Mouse (Mus musculus) ES-Bruce4 (cell line): Measurements from ENCODE around the gene Podxl2. TPM values are rescaled to one million over a fixed set of nuclear protein-coding genes. Genes with fewer than 3 reads are reported as not detected.
A peak's percentile ranks its signal among the peaks of the same experiment; 100 is the strongest.

ENCODE experiments used
- H3K27ac ChIP-seq: 2 replicates; pipeline ENCODE4 v1.5.1; 2012; ENCODE audit warnings: low read length, inconsistent platforms; ENCODE audit not compliant: insufficient read depth
- H3K27me3 ChIP-seq: 2 replicates; pipeline ENCODE4 v1.6.1; 2012; ENCODE audit warnings: mild to moderate bottlenecking, low read length, inconsistent platforms; ENCODE audit not compliant: control insufficient read depth, poor library complexity, insufficient read depth, severe bottlenecking
- H3K36me3 ChIP-seq: 2 replicates; pipeline ENCODE4 v1.6.1; 2012; ENCODE audit warnings: inconsistent platforms, mild to moderate bottlenecking, low read length, moderate library complexity; ENCODE audit not compliant: control insufficient read depth, poor library complexity, insufficient read depth, severe bottlenecking
- H3K4me1 ChIP-seq: one replicate; pipeline ENCODE4 v1.8.1; 2011; ENCODE audit warnings: low read length; ENCODE audit not compliant: control insufficient read depth, insufficient read depth
- H3K4me3 ChIP-seq: 2 replicates; pipeline ENCODE4 v1.5.1; 2011; ENCODE audit warnings: low read depth, mild to moderate bottlenecking, low read length
- H3K9ac ChIP-seq: 2 replicates; pipeline ENCODE4 v1.6.1; 2012; ENCODE audit warnings: low read depth, mild to moderate bottlenecking, inconsistent platforms; ENCODE audit not compliant: poor library complexity, severe bottlenecking
- H3K9me3 ChIP-seq: replicated peaks from 2 replicates; pipeline ENCODE4 v1.6.1; 2012; ENCODE audit warnings: mild to moderate bottlenecking, low read length, inconsistent platforms; ENCODE audit not compliant: control insufficient read depth, poor library complexity, insufficient read depth, severe bottlenecking
- CTCF ChIP-seq: IDR thresholded peaks from one replicate; pipeline ENCODE4 v1.8.1; 2011; ENCODE audit warnings: low read depth, low read length
- EP300 ChIP-seq: IDR thresholded peaks from 2 replicates; pipeline ENCODE4 v1.6.1; 2011; ENCODE audit warnings: low read depth, low read length; ENCODE audit not compliant: insufficient read depth
- POLR2A ChIP-seq: IDR thresholded peaks from one replicate; pipeline ENCODE4 v1.8.1; 2011; ENCODE audit warnings: low read length; ENCODE audit not compliant: insufficient read depth
- polyA plus RNA-seq: library from polyadenylated mRNA; stranded (reverse); fragments of >200 nt; gene quantifications from 2 replicates; pipeline ENCODE4 v1.2.4, GENCODE M21; 2011; ENCODE audit warnings: low read depth; ENCODE audit not compliant: missing spikeins, insufficient read depth, insufficient read length

Podxl2 gene
- polyA plus RNA-seq, 1 experiment = 1.2 TPM

DNA sequence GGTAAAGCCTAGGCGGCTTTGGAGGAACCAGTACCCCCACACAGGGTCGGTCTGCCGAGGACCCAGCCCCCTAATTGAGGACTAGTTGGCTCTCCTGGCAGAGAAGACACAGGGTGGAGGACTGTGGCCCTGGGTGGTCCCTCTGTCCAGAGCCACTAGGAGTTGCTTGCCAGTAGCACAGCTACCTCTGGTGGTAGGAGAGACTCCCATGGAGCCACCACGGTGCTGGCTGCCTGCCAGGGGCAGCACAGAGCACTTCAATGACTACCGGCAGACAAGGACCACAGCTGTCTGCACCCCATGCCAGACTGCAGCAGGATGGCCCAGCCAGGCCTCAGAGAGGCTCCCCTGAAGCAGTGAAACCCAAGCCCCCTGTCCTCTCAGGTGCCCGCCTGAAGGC lies 48.3 kb downstream of the Podxl2 start:
- no peaks in the 10 kb centered on the region for H3K27me3 ChIP-seq
- no peaks in the 10 kb centered on the region for H3K4me1 ChIP-seq
- H3K36me3 ChIP-seq = no peaks in the 10 kb centered on the region
- no peak overlapping the region for H3K27ac ChIP-seq
- H3K9ac ChIP-seq = no peak overlapping the region
- no peaks in the 10 kb centered on the region for H3K9me3 ChIP-seq
- no peak overlapping the region for H3K4me3 ChIP-seq
- TF ChIP-seq CTCF (peak; percentile 37), EP300 (no peak), POLR2A (no peak)

DNA sequence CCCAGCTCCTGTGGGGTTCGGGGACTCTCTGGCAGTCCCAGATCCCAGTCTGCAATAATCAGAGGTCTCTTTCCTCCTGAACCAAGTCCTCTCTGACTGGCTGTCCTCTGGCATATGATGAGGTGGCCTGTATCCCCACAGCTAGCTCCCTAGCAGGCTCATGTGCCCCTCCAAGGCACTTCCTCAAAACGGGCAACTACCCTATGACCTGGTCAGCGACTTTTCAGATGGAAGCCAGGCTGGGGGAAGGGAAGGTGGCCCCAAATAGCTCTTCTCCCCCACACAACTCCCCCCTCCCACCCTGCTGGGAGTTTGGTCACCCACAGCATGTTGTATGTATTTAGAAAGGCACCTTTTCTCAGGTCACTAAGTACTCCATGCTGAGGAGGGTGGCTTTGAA lies 48.8 kb downstream of the Podxl2 start:
- no peak overlapping the region for H3K9ac ChIP-seq
- H3K27ac ChIP-seq = no peak overlapping the region
- H3K27me3 ChIP-seq = no peaks in the 10 kb centered on the region
- TF ChIP-seq EP300 = no peak
- TF ChIP-seq CTCF = no peak
- TF ChIP-seq POLR2A = no peak
- H3K4me1 ChIP-seq = no peaks in the 10 kb centered on the region
- no peaks in the 10 kb centered on the region for H3K9me3 ChIP-seq
- H3K36me3 ChIP-seq = no peaks in the 10 kb centered on the region
- H3K4me3 ChIP-seq = no peak overlapping the region

DNA sequence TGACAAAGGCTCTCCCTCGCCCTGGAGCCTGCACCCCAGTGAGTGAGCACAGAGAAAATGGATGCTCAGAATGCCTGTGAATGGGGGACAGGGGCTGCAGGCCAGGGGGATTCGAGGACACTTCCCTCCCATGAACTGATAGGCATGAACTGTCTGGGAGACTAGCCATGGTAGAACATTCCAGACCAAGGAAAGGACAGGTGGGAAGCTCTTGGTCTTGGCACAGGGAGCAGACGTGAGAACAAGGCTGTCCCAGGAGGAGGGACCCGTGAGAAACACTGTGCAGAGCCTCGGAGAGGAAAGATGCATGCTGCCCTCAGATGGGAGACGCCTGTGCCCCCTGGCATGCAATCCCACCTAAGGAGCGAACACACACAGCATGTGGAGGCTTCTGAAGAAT lies 50.7 kb downstream of the Podxl2 start:
- no peaks in the 10 kb centered on the region for H3K27me3 ChIP-seq
- H3K4me1 ChIP-seq = no peaks in the 10 kb centered on the region
- H3K4me3 ChIP-seq = no peak overlapping the region
- TF ChIP-seq EP300 = no peak
- no peak for TF ChIP-seq POLR2A
- no peak for TF ChIP-seq CTCF
- H3K36me3 ChIP-seq = no peaks in the 10 kb centered on the region
- no peaks in the 10 kb centered on the region for H3K9me3 ChIP-seq
- no peak overlapping the region for H3K27ac ChIP-seq
- H3K9ac ChIP-seq = no peak overlapping the region

DNA sequence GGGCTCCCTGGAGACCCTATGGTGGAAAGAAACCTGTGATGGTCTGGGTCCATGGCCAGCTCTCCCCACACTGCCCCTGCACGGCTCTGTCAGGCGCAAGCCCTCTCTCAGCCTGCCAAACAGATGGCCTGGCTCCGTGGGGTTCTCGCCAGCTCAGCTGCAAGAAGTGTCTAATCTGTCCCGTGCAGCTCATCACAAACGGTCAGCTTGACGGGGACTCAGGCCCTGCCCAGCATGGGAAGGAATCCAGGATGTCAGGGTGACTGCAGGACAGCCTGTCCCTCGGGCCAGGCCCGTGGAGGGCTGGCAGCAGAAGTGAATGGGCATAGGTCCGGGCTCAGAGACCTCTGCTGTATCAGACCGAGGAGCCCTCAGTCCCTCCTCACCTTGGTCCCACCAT lies 52.9 kb downstream of the Podxl2 start:
- H3K9me3 ChIP-seq = no peaks in the 10 kb centered on the region
- no peak overlapping the region for H3K4me3 ChIP-seq
- no peaks in the 10 kb centered on the region for H3K4me1 ChIP-seq
- no peak for TF ChIP-seq POLR2A
- TF ChIP-seq CTCF = no peak
- TF ChIP-seq EP300 = no peak
- no peaks in the 10 kb centered on the region for H3K36me3 ChIP-seq
- no peaks in the 10 kb centered on the region for H3K27me3 ChIP-seq
- H3K9ac ChIP-seq = no peak overlapping the region
- H3K27ac ChIP-seq = no peak overlapping the region

DNA sequence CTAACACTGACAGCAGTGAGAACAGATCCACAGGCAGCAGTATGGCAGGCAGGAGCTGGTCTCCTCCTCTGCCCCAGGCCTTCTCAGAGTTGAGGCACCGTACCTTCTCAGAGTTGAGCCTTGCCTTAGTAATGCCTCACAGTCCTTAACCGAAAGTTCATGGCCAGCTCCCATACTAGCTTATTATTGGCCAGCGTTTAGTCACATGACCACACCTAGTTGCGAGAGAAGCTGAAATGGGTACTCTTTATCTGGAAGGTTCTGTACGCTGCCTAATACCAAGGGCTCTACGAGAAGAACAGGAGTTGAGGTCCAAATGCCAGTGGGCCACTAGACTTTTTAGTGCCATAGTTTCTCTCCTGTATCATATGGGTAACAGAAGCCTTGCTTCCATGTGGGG lies 53.5 kb downstream of the Podxl2 start:
- TF ChIP-seq CTCF (no peak), EP300 (no peak), POLR2A (no peak)
- no peak overlapping the region for H3K9ac ChIP-seq
- no peaks in the 10 kb centered on the region for H3K27me3 ChIP-seq
- no peak overlapping the region for H3K27ac ChIP-seq
- no peak overlapping the region for H3K4me3 ChIP-seq
- no peaks in the 10 kb centered on the region for H3K36me3 ChIP-seq
- H3K4me1 ChIP-seq = no peaks in the 10 kb centered on the region
- H3K9me3 ChIP-seq = no peaks in the 10 kb centered on the region

DNA sequence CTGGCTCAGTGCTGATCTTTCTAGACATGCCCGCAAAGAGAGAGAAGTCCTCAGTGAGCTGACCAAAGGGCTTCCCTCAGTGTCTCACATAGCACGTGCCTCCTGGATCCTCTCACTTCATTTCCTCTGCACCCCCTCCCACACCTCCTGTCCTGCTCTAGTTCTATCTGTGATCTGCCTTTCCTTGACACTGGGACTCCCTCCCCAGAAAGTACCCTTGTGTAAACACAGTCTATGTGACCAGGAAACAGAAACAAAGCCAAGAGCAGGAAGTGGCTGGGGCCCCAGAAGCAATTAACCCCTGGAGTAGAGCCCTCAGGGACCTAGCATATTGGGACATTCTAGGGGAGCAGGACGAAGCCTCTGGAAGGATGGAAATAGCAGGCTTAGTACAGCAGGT lies 54.0 kb downstream of the Podxl2 start:
- no peaks in the 10 kb centered on the region for H3K27me3 ChIP-seq
- no peaks in the 10 kb centered on the region for H3K4me1 ChIP-seq
- no peaks in the 10 kb centered on the region for H3K36me3 ChIP-seq
- no peak overlapping the region for H3K27ac ChIP-seq
- no peaks in the 10 kb centered on the region for H3K9me3 ChIP-seq
- no peak for TF ChIP-seq EP300
- TF ChIP-seq POLR2A = no peak
- no peak for TF ChIP-seq CTCF
- no peak overlapping the region for H3K4me3 ChIP-seq
- H3K9ac ChIP-seq = no peak overlapping the region
